Mouse (Mus musculus) MEL (cell line): Measurements from ENCODE around the gene Apobec3.

Experiments used
- EP300 ChIP-seq, 2 experiments: IDR thresholded peaks; 2 replicates each; pipeline ENCODE4 v1.6.1; 2011; ENCODE audit warnings: improper control_type of control experiment in 2 of 2, low read length in 2 of 2, low read depth in 1 of 2, mild to moderate bottlenecking in 1 of 2
- GABPA ChIP-seq: IDR thresholded peaks from 2 replicates; pipeline ENCODE4 v1.6.1; 2012; ENCODE audit warnings: low read depth, mild to moderate bottlenecking, inconsistent platforms, low read length, improper control_type of control experiment, moderate library complexity
- JUND ChIP-seq: IDR thresholded peaks from 2 replicates; pipeline ENCODE4 v1.6.1; 2011; ENCODE audit warnings: low read depth, mild to moderate bottlenecking, improper control_type of control experiment, low read length
- MAX ChIP-seq: IDR thresholded peaks from 2 replicates; pipeline ENCODE4 v1.6.1; 2011; ENCODE audit warnings: low read length, improper control_type of control experiment
- TAL1 ChIP-seq: IDR thresholded peaks from 2 replicates; pipeline ENCODE4 v1.6.1; 2012; ENCODE audit warnings: mild to moderate bottlenecking, inconsistent platforms, low read length, moderate library complexity, mixed read lengths

DNA sequence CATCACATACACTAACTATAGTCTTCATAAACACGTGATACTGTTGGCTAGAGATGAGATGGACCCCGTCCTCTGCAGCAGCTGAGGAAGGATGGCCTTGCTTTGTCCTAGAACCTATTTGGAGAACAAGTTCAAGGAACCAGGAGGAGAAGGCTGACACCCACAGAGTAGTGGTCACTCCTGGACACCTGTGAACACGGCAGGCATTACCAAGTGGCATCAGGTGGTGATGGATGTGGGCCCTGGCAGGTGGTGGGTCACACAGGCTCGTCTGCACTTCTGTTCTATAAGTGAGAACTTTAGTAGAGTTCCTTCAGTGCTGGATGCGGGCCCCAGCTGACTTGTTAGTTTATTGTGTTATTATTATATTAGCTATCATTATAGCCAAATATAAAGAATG, 6.6 kb upstream of the Apobec3 start:
- TF ChIP-seq EP300 (IDR thresholded peaks at IDR 0.05; ENCODE audit: low read depth in 1 of 2, low read length in 2 of 2) (no peak), TAL1 (no peak), MAX (no peak), JUND (no peak), GABPA (no peak)
